Comparison of ENCODE assay signal across 21 mouse cellular contexts in the genomic region with DNA sequence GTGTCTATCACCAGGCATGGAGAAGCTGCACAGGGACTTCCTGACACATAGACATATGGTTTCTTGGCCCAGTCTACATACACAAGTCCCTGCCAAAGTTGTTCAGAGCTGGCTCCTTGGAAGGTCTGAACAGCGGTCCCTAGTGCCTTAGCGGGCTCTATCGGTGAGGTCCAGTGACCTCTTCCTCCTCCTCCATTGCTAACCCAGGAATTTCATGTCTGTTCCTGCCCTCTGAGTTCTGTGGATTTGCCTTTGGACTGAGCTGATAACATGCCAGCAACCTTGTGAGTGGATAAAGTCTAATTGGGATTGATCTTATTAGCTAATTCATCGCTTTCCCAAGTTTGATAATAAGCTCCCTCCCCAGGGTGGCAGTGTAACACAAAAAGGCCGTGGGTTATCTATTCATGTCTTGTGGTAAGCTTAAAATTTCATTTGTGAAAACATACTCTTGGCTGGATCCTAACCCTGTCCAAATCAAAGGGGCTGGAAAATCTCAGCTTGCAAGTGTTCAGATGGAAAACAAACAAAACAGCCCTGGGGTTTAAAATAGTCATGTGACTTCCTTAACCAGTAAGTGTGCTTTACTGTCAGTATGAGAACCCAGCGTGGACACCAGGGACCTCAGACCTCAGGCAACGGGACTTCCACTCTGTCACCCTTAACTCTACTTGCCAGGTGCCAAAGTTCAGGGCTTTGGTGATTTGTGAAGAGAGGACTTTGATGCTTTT. TPM values are rescaled to one million over a fixed set of nuclear protein-coding genes. Genes with fewer than 3 reads are reported as not detected.
DNase-seq lines count a peak whose midpoint lies in the region; ATAC-seq and TF ChIP-seq lines count a peak whose summit lies in the region.
"Had no signal": no experiment of that assay in that cellular context is flagged by ENCODE, and none has a peak within 500 bp of the region (broad histone marks: within the 10 kb centered on the region; RNA-seq: fewer than 3 reads in every experiment).

No protein-coding gene starts in this region.

- H3K4me2 ChIP-seq in heart, embryonic 12.5 days = no peak overlapping the region
- peak overlapping the region; percentile 33 for H3K4me2 ChIP-seq in liver, postnatal 0 days (ENCODE audit: low read depth, low read length)
- no peak overlapping the region for H3K4me2 ChIP-seq in liver, embryonic 11.5 days
- H3K4me2 ChIP-seq: limb, embryonic 15.5 days; neural tube, embryonic 13.5 days had no signal

- no peak overlapping the region for H3K4me3 ChIP-seq in heart, embryonic 12.5 days
- no peak overlapping the region for H3K4me3 ChIP-seq in liver, postnatal 0 days (ENCODE audit: low read depth, low read length)
- H3K4me3 ChIP-seq in liver, embryonic 11.5 days (ENCODE audit: low read depth, low read length) = no peak overlapping the region
- H3K4me3 ChIP-seq: limb, embryonic 15.5 days; neural tube, embryonic 13.5 days had no signal

- H3K36me3 ChIP-seq in heart, embryonic 12.5 days = no peaks in the 10 kb centered on the region
- H3K36me3 ChIP-seq in liver, postnatal 0 days (replicated peaks; ENCODE audit: insufficient read depth, low read length) = no peaks in the 10 kb centered on the region
- H3K36me3 ChIP-seq in liver, embryonic 11.5 days (ENCODE audit: control insufficient read depth, insufficient read depth, low read length) = no peaks in the 10 kb centered on the region
- H3K36me3 ChIP-seq: limb, embryonic 15.5 days; neural tube, embryonic 13.5 days had no signal

- peak; percentile 68 for ATAC-seq in heart, embryonic 12.5 days (ENCODE audit: insufficient number of reproducible peaks, low FRiP score)
- peak; percentile 81 for ATAC-seq in liver, postnatal 0 days
- no peak for ATAC-seq in liver, embryonic 11.5 days (replicated peaks; ENCODE audit: low FRiP score)
- no peak for ATAC-seq in activated CD4-positive, CD25-positive, alpha-beta regulatory T cell, adult 4 months
- no peak for ATAC-seq in frontal cortex, adult (ENCODE audit: low TSS enrichment)

- H3K9ac ChIP-seq in heart, embryonic 12.5 days = no peak overlapping the region
- H3K9ac ChIP-seq in liver, postnatal 0 days (replicated peaks) = no peak overlapping the region
- no peak overlapping the region for H3K9ac ChIP-seq in liver, embryonic 11.5 days (ENCODE audit: low read depth, low read length)
- H3K9ac ChIP-seq: limb, embryonic 15.5 days; neural tube, embryonic 13.5 days had no signal

- no peak for TF ChIP-seq POLR2A in brain, embryonic 14.5 days (IDR thresholded peaks at IDR 0.05; ENCODE audit: borderline replicate concordance, extremely low read depth, insufficient read depth, insufficient read length, poor library complexity, severe bottlenecking)

- H3K9me3 ChIP-seq in heart, embryonic 12.5 days (replicated peaks) = peaks cover 4% of the 10 kb centered on the region
- no peaks in the 10 kb centered on the region for H3K9me3 ChIP-seq in liver, postnatal 0 days (ENCODE audit: low read length)
- no peaks in the 10 kb centered on the region for H3K9me3 ChIP-seq in liver, embryonic 11.5 days (ENCODE audit: control insufficient read depth, low read length)
- H3K9me3 ChIP-seq: limb, embryonic 15.5 days; neural tube, embryonic 13.5 days had no signal

- H3K27ac ChIP-seq in heart, embryonic 12.5 days (ENCODE audit: poor library complexity, severe bottlenecking) = 0 out of 2 replicates have a peak overlapping the region, but pooled peaks have one; percentile 17
- H3K27ac ChIP-seq in liver, postnatal 0 days (ENCODE audit: low read depth) = peak overlapping the region; percentile 90
- H3K27ac ChIP-seq in liver, embryonic 11.5 days (ENCODE audit: low read depth, low read length) = no peak overlapping the region
- H3K27ac ChIP-seq: limb, embryonic 15.5 days; neural tube, embryonic 13.5 days had no signal

- no peak for TF ChIP-seq EP300 in liver, postnatal 0 days (IDR thresholded peaks at IDR 0.05; ENCODE audit: low read depth)

- H3K27me3 ChIP-seq in heart, embryonic 12.5 days (replicated peaks) = no peaks in the 10 kb centered on the region
- H3K27me3 ChIP-seq in liver, postnatal 0 days (ENCODE audit: insufficient read depth, low read length) = no peaks in the 10 kb centered on the region
- H3K27me3 ChIP-seq in liver, embryonic 11.5 days (replicated peaks; ENCODE audit: control insufficient read depth, insufficient read depth, low read length) = no peaks in the 10 kb centered on the region
- H3K27me3 ChIP-seq: limb, embryonic 15.5 days; neural tube, embryonic 13.5 days had no signal

- 59% methylated on average over 7 of the region's 7 CpGs for WGBS in heart, embryonic 12.5 days
- 57% methylated on average over 7 of the region's 7 CpGs for WGBS in liver, postnatal 0 days (ENCODE audit: insufficient replicate concordance)
- WGBS in liver, embryonic 11.5 days = 67% methylated on average over 7 of the region's 7 CpGs

- H3K4me1 ChIP-seq in heart, embryonic 12.5 days (replicated peaks) = peaks cover 17% of the 10 kb centered on the region
- peaks cover 20% of the 10 kb centered on the region for H3K4me1 ChIP-seq in liver, postnatal 0 days (ENCODE audit: insufficient read depth)
- H3K4me1 ChIP-seq in liver, embryonic 11.5 days (replicated peaks; ENCODE audit: control insufficient read depth, insufficient read depth, low read length) = no peaks in the 10 kb centered on the region

- TF ChIP-seq CTCF in liver, postnatal 0 days (IDR thresholded peaks at IDR 0.05; ENCODE audit: low read depth) = 0 out of 2 replicates have a peak, but pooled peaks have one; percentile 4
- no peak for TF ChIP-seq CTCF in brain, embryonic 14.5 days (IDR thresholded peaks at IDR 0.05; ENCODE audit: borderline replicate concordance, extremely low read depth, insufficient read depth, insufficient read length)

- DNase-seq in heart, adult 18-20 months = no peak
- peak; percentile 34 for DNase-seq in liver, postnatal 0 days
- no peak for DNase-seq in liver, embryonic 11.5 days (ENCODE audit: low spot score)
- DNase-seq in A20 (ENCODE audit: low read depth, low spot score) = peak; percentile 61
- peak; percentile 54 for DNase-seq in brain, embryonic 14.5 days (ENCODE audit: low read depth)
- DNase-seq: adrenal gland, postnatal 14 days; cerebellum, adult 9-10 months; gastrocnemius, postnatal 14 days; kidney, postnatal 10 days; layer of hippocampus, adult 9-11 months; right cerebral cortex, postnatal 4 days had no signal

RNA-seq across cellular contexts. Expression of a gene that starts 3.5 kb away (rescaled TPM):
- not detected in 2 replicates for polyA plus RNA-seq in heart, embryonic 12.5 days (2016; fragmentation: Nextera tagmentation; extraction: Ambion mirVana)
- not detected for total RNA-seq in heart, adult 18-20 months (2021)
- polyA plus RNA-seq in liver, postnatal 0 days (2015; fragmentation: Nextera tagmentation; extraction: Ambion mirVana) = 0.08 and 0.12 TPM in 2 replicates
- polyA plus RNA-seq in liver, embryonic 11.5 days (2014; fragmentation: Nextera tagmentation; extraction: Ambion mirVana) = not detected in 2 replicates
- 0.07 TPM in 1 of 2 replicates, not detected in the other for polyA plus RNA-seq in brain, embryonic 14.5 days (2012; rRNA removed)
- not detected for polyA plus RNA-seq in activated CD4-positive, CD25-positive, alpha-beta regulatory T cell, adult 4 months (2017; shearing (Covaris generic))
- total RNA-seq: adrenal gland, postnatal 14 days; gastrocnemius, postnatal 14 days; heart, postnatal 10 days; left cerebral cortex, postnatal 14 days; megakaryocyte progenitor cell, adult 5-6 weeks; MEL; monocyte, adult 5-6 weeks had no signal
- polyA plus RNA-seq: limb, embryonic 15.5 days; neural tube, embryonic 13.5 days had no signal

Comparison
In these comparisons a context has a peak if more than half of its experiments do, and no peak if none do; other contexts are left out.
1. ATAC-seq: peak in heart, embryonic 12.5 days (single experiment) and liver, postnatal 0 days (single experiment); none in liver, embryonic 11.5 days (single experiment), activated CD4-positive, CD25-positive, alpha-beta regulatory T cell, adult 4 months (single experiment) and frontal cortex, adult (single experiment).
2. DNase-seq: peak in liver, postnatal 0 days (single experiment), A20 (single experiment) and brain, embryonic 14.5 days (single experiment); none in heart, adult 18-20 months (0 of 2) and liver, embryonic 11.5 days (single experiment).